Mouse (Mus musculus): Measurements from ENCODE around the gene Tspan33. TPM values are rescaled to one million over a fixed set of nuclear protein-coding genes. Genes with fewer than 3 reads are reported as not detected.
A peak's percentile ranks its signal among the peaks of the same experiment; 100 is the strongest.

Tspan33 gene
- total RNA-seq, 2 experiments from 2014 or later: 2.5 to 4.0 TPM

- DNase-seq (ENCODE audit: low spot score in 2 of 2): no peak
Measured at GRCm38 (mm10) chr6:29697139-29697538, 3.1 kb downstream of the Tspan33 start.

- DNase-seq (ENCODE audit: low spot score in 2 of 2): no peak
Measured at GRCm38 (mm10) chr6:29697548-29697947, 3.5 kb downstream of the Tspan33 start.

- no peak for DNase-seq (ENCODE audit: low spot score in 2 of 2)
Measured at GRCm38 (mm10) chr6:29699085-29699745, 5.2 kb downstream of the Tspan33 start.

GRCm38 (mm10) chr6:29701051-29701450 lies 7.0 kb downstream of the Tspan33 start:
- no peak for DNase-seq (ENCODE audit: low spot score in 2 of 2)

- DNase-seq (ENCODE audit: low spot score in 2 of 2): no peak
Measured at GRCm38 (mm10) chr6:29702126-29702525, 8.1 kb downstream of the Tspan33 start.

GRCm38 (mm10) chr6:29704143-29704542 lies 10.1 kb downstream of the Tspan33 start:
- no peak for DNase-seq (ENCODE audit: low spot score in 2 of 2)

- no peak for DNase-seq (ENCODE audit: low spot score in 2 of 2)
Measured at GRCm38 (mm10) chr6:29707902-29708301, 13.9 kb downstream of the Tspan33 start.

- DNase-seq (ENCODE audit: low spot score in 2 of 2): no peak
Measured at GRCm38 (mm10) chr6:29711318-29711717, 17.3 kb downstream of the Tspan33 start.

- no peak for DNase-seq (ENCODE audit: low spot score in 2 of 2)
Measured at GRCm38 (mm10) chr6:29712011-29712584, 18.1 kb downstream of the Tspan33 start.

GRCm38 (mm10) chr6:29716624-29717365 lies 22.8 kb downstream of the Tspan33 start:
- DNase-seq (ENCODE audit: low spot score in 2 of 2): no peak

GRCm38 (mm10) chr6:29717541-29717940 lies 23.5 kb downstream of the Tspan33 start:
- DNase-seq (ENCODE audit: low spot score in 2 of 2): no peak

- no peak for DNase-seq (ENCODE audit: low spot score in 2 of 2)
Measured at GRCm38 (mm10) chr6:29717952-29718521, 24.0 kb downstream of the Tspan33 start.

- DNase-seq (ENCODE audit: low spot score in 2 of 2): peak; percentile 39 to 49
Measured at GRCm38 (mm10) chr6:29718894-29719329, 24.9 kb downstream of the Tspan33 start.

GRCm38 (mm10) chr6:29721890-29722289 lies 27.9 kb downstream of the Tspan33 start:
- DNase-seq (ENCODE audit: low spot score in 2 of 2): no peak

- no peak for DNase-seq (ENCODE audit: low spot score in 2 of 2)
Measured at GRCm38 (mm10) chr6:29726576-29727200, 32.7 kb downstream of the Tspan33 start.

- no peak for DNase-seq (ENCODE audit: low spot score in 2 of 2)
Measured at GRCm38 (mm10) chr6:29728035-29728434, 34.0 kb downstream of the Tspan33 start.

- no peak for DNase-seq (ENCODE audit: low spot score in 2 of 2)
Measured at GRCm38 (mm10) chr6:29729491-29729890, 35.5 kb downstream of the Tspan33 start.

- DNase-seq (ENCODE audit: low spot score in 2 of 2): peak; percentile 69 to 72
Measured at GRCm38 (mm10) chr6:29735336-29735688, 41.3 kb downstream of the Tspan33 start, which contains the start of gene Smo. Gene Smo (plus strand): TSS chr6:29735503.

GRCm38 (mm10) chr6:29735689-29736451 lies 41.8 kb downstream of the Tspan33 start:
- peak; percentile 54 to 59 for DNase-seq (ENCODE audit: low spot score in 2 of 2)

- no peak for DNase-seq (ENCODE audit: low spot score in 2 of 2)
Measured at GRCm38 (mm10) chr6:29736610-29737458, 42.8 kb downstream of the Tspan33 start.
